In genomic region chr9:106202819-106203636, GRCm38 (mm10) we compare ENCODE assay signal across 8 mouse cellular contexts. TPM values are rescaled to one million over a fixed set of nuclear protein-coding genes. Genes with fewer than 3 reads are reported as not detected.
A peak's percentile ranks its signal among the peaks of the same experiment; 100 is the strongest.
DNase-seq lines count a peak whose midpoint lies in the region; ATAC-seq lines count a peak whose summit lies in the region.

TSS of gene Twf2 (plus strand) at chr9:106203108.

- DNase-seq in Muller cell, postnatal 12 days (ENCODE audit: inconsistent ontology term), result peak; percentile 96
- peak; percentile 93 for DNase-seq in cerebellum, adult 9-11 months
- DNase-seq in frontal cortex, postnatal 10 days (ENCODE audit: low spot score in 2 of 2), result peak; percentile 89
- DNase-seq in layer of hippocampus, postnatal 14 days (ENCODE audit: low spot score in 2 of 2), result peak; percentile 91 to 93
- peak; percentile 89 for DNase-seq in lung, postnatal 14 days
- peak; percentile 50 for DNase-seq in retina, adult 2 months (ENCODE audit: low read depth, low spot score)
- DNase-seq in thymus, postnatal 36 days, result peak; percentile 87 to 90

- H3K27me3 ChIP-seq in hindbrain, embryonic 12.5 days, result 0 out of 2 replicates have a peak, but pooled peaks cover 4% of the 10 kb centered on the region

- WGBS in hindbrain, embryonic 12.5 days, result 2% methylated on average over 61 of the region's 61 CpGs

- H3K4me3 ChIP-seq in hindbrain, embryonic 12.5 days, result peak within 1 kb of the TSS; percentile 64

- peak within 1 kb of the TSS; percentile 83 for H3K9ac ChIP-seq in hindbrain, embryonic 12.5 days

- peak; percentile 84 for ATAC-seq in hindbrain, embryonic 12.5 days (ENCODE audit: low FRiP score)

- H3K9me3 ChIP-seq in hindbrain, embryonic 12.5 days (replicated peaks), result no peaks in the 10 kb centered on the region

- H3K4me1 ChIP-seq in hindbrain, embryonic 12.5 days, result peaks cover 40% of the 10 kb centered on the region

- peak within 1 kb of the TSS; percentile 61 for H3K4me2 ChIP-seq in hindbrain, embryonic 12.5 days (replicated peaks)

- peak within 1 kb of the TSS; percentile 74 for H3K27ac ChIP-seq in hindbrain, embryonic 12.5 days

- no peaks in the 10 kb centered on the region for H3K36me3 ChIP-seq in hindbrain, embryonic 12.5 days

RNA-seq across cellular contexts. Expression of gene Twf2, which starts in this region (rescaled TPM):
- 60.2 and 62.1 TPM in 2 replicates for polyA plus RNA-seq in hindbrain, embryonic 12.5 days (2016; fragmentation: Nextera tagmentation; extraction: Ambion mirVana)
- total RNA-seq in layer of hippocampus, postnatal 14 days (2021), result 10 to 100 TPM; 49.2 to 49.7 TPM

Comparison
In these comparisons a context has a peak if more than half of its experiments do, and no peak if none do; other contexts are left out.
1. Peak in every context shown above with its lines: DNase-seq, ATAC-seq, H3K4me3 ChIP-seq and H3K27ac ChIP-seq.